Mouse (Mus musculus) spleen, embryonic (tissue): ENCODE data around the gene Ddx55.

Experiments used
- CTCF ChIA-PET: fragments of 350-600 bp; sonication (Branson Sonifier 250); formaldehyde crosslinking; loops from one replicate; lab custom pipeline; 2022; lab: Charles Lee

Gene Ddx55

DNA sequence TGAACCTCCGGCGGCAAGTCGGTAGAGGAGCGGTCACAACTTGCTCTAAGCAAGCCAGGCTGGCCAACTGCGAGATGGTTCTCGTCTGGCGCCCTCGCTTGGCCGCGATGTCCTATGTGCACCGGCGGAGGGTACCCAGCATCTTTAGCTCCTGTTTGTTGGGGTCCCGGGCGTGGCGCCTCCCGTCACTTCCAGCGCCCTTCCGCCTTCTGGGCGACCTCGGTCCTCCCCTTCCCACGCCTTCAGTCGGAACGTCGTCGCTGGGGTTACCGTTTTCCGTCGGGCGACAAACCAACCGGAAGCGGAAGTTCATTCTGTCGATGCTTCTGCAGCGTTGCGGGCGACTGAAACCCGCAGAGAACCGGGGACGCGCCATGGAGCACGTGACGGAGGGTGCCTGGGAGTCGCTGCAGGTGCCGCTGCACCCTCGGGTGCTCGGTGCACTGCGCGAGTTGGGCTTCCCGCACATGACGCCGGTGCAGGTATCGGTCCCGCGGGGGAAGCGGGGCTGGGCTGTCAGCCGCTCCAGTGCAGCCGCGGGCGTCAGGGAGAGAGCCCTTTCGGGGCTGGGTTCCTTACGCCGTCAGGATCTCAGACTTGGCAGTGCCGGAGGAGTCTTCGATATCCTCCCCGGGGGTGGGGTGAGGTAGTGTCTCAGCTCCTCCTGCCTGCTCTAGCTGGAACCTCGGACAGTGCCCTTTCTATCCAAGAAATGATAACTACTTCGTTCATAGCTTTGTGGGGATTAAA is at the start of gene Ddx55:
TSS of gene Ddx55 (plus strand) at position 307 of the 750 bp plus-strand sequence.
- CTCF ChIA-PET: interaction anchor here (0.6 to 0.8 kb wide), 6 partner anchors 13 to 510 kb away, joined by 3 to 7 read pairs (median 4); no protein-coding TSS in a partner anchor

DNA sequence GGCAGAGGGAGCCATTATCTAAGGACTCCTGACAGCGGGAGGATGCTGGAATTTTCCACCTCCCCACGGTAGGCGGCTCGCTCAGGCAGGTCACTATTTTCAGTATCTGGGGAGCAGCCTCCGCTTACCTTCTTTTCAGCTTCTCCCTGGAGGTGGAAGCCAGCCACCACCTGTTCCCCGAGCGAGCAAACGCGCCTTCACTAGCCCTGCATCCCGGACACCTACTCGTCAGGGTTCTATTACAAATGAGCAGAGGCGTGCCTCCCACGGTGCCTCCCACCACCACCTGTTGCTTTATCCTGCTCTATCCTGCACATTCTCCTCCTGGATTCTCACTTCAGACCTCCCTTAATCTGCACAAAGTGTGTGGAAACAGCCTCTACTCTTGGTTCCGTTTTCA is 48.9 kb upstream of the Ddx55 start:
- CTCF ChIA-PET: no interaction called here

DNA sequence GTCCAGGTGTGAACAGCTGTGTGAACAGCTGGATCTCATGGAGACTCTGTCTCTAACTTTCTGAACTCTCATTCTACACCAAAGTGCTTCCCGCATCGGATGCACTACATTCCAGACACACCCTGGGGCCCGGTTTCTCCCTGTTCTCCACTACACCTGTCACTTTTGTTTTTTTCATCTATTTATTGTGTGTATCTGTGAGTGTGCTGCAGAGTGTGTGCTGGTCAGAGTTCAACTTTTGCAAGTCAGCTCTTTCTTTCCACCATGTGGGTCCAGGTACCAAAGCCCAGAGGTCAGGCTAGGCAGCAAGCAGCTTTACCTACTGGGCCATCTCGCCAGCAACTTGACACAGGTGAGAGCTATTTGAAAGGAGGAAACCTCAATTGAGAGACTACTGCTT is 47.4 kb upstream of the Ddx55 start:
- CTCF ChIA-PET: no interaction called here

DNA sequence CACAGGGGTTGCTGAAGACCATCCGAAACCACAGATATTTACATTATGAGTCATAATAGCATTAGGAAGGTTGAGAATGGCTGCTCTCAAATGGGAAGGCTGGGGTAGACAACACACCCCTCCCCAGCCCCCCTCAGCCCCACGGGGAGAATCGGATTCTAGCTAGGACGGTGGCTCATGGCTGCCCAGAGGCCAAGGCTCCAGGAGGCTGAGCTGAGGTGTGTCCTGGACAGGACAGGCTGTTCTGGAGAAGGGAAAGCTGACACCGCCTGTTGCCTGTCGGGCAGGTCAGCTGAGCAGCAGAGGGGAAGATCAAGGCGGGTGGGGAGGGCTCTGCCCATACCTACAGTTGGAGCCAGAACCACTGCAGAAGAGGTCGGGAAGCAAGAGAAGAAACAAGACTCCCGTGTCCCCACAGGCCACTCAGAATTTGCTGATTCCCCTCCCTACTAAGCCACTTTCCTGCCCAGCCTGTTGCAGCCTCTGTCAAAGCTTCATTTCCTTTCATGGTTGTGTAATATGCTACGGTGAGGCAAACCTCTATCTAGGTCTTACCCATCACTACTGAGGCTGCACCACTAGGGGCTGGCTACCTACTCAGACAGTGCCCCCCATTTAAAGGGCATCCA is 45.8 kb upstream of the Ddx55 start:
- CTCF ChIA-PET: no interaction called here

DNA sequence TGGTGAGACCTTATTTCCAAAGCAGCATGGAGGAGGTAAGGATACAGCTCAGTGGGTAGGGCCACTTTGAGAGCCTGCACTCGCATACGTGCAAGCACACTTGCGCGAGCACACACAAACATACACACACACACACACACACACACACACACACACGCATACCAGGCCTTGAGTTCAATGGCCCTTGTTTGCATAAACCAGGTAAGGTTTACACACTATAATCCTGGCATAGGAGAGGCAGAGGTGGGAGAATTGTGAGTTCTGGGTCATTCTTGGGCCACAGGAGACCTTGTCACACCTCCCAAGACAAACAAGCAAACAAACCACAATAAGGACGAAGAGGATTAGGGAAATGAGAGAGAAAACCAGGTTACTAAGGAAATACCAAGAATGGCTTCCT is 43.5 kb upstream of the Ddx55 start:
- CTCF ChIA-PET: no interaction called here

DNA sequence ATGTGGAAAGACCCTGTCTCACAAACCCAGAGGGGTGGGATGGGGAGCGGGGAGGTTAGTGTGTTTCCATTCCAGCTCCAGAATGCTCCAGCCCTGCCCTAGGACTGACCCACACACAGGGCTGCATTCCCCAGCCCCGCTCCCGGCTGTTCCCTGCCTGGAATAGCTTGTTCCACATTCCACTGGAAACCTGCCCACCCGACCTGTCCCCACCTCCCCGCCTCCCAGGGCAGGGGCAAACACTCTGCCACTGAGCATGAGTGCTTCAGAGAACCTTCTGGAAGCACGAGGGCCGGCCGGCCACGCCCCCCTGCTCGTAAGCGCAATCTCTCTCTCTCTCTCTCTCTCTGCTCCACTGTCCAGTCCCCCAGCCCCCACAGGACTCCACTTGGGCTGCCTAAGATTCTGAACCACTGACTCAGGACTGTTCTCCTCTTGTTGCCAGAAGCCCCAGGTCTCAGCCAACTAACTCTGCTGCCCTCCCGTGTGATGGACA is 42.9 kb upstream of the Ddx55 start:
- CTCF ChIA-PET: no interaction called here

DNA sequence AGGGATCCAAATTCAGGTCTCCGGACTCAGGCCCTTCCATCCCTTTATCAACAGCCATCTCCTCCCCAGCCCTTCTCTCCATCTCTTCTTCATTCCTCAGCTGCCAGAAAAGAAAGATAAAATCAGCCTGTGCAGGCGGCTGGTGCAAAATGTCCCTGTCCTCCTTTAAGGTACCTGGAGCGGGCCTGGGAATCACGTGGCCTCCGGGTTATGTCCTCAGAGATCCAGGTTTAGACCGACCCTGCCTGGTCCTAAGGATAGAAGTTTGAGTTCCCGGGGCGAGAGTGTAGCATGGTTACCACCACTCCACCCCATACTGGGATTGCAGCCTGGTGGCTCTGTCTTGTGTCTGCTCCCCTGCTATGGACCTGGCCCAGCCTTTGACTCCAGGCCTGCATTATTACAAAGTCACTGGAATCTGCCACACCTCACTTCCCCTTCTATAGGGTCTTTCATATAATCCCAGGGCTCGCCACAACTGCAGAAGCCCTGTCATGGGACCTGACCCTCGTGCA is 42.1 kb upstream of the Ddx55 start:
- CTCF ChIA-PET: interaction anchor here (0.5 to 0.6 kb wide), 3 partner anchors 11 to 134 kb away, joined by 4 to 9 read pairs (median 6); no protein-coding TSS in a partner anchor

DNA sequence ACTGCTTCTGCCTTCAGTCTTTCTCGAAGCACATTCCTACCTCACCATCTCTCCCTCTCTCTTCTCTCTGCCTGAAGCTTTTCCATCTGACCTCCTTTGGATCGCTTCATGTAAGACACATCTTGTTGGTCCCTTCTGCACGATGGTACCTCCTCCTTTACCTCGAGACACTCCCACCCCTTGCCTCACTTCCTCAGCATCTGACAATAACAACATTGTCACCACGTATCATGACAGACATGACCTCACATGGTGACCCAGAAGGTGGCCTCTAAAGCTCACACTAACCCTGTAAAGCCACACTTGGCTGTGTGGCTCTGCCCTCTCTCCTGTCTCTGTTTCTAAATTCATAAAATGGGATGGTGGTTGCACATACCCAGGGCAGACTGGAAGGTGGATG is 36.9 kb upstream of the Ddx55 start:
- CTCF ChIA-PET: interaction anchor here (0.9 kb wide), 1 partner anchor 89 kb away, joined by 3 read pairs; no protein-coding TSS in a partner anchor

DNA sequence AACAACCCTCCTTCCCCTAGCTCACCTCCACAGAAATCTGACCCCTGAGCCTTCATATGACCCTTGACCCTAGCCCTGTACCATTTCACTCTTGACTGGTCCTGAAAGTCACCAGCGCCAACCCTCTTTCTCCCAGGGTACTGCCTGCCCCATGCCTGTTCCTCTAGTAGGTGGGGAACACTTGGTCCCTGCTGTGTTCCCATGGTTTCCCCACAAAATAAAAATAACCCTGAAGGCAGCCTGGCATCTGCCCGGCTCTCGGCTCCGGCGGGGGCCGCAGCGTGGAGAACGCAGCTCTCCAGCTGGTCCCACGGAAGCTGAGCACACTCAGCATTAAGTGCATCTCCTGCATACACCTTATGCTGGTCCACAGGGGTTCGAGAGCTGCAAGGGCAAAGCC is 34.0 kb upstream of the Ddx55 start:
- CTCF ChIA-PET: no interaction called here

DNA sequence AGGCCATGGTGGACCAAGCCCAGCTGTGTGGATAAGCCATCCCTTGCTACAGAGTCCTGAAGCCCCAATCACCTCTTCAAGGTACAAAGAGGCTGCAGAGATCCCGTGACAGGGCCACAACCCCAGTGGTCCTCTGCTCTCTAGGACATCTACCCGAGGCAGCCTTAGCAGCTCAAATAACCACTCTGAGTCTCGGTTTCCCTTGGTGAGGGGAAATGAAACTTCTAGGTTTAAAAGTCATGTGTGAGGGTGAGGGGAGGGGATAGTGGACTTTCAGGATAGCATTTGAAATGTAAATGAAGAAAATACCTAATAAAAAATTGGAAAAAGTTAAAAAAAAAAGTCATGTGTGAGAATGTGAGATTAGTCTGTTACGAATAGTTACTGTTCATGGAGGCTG is 31.1 kb upstream of the Ddx55 start:
- CTCF ChIA-PET: interaction anchor here (0.7 kb wide), 1 partner anchor 11 kb away, joined by 3 read pairs; no protein-coding TSS in a partner anchor

DNA sequence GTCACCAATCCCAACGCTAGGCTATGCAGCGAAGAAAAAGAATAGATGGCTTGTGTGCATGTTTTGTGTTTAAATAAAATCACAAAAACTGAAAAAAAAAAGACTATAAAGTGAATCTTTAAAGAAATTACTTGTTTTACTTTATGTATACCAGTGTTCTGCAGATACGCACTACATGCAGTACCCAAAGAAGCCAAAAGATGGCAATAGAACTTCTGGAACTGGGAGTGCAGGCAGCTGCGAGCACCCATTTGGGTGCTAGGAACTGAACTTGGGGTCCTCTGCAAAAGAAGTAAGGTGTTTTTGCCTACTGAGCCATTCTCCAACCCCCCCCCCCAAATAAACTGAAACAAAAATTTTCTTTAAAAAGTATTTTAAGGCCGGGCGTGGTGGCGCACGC is 29.6 kb upstream of the Ddx55 start:
- CTCF ChIA-PET: interaction anchor here (0.5 kb wide), 1 partner anchor 126 kb away, joined by 7 read pairs; no protein-coding TSS in a partner anchor

DNA sequence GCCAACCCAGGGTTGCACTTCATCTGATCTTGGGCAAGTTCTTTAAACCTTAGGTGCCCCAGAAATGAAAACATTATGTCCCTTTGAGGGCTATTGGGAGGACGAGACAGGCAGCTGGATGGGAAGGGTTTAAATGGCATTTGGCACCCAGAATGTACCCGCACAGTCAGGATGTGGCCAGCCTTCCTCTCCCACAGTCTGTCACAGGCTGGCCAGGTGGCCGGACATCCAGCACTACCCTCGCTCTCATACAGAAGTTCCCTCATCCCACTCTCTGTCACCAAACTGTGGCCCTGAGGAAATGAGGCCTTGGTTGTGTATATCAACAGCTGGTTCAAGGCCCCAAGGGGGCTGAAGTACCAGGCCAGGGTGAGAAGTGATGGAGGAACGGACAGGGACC is 27.7 kb upstream of the Ddx55 start:
- CTCF ChIA-PET: interaction anchor here (0.7 kb wide), 1 partner anchor 76 kb away, joined by 5 read pairs; no protein-coding TSS in a partner anchor

DNA sequence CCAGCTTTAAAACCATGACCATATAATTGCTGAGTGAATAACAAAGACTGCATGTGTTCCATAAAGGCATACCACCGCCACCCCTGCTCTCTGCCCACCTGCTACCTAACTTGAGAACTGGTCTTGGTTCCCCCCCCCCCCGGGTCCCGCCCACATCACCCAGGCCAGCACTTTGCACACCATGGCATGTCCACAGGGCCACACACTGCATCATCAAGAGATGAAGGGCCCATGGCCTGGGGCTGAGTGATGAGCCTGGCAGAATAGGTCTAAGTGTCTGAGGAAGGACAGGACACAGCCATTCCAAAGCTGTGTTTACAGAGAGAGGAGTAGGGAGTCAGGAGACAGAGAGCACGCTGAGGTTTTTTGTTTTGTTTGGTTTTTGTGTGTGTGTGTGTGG is 24.3 kb upstream of the Ddx55 start:
- CTCF ChIA-PET: interaction anchor here (0.7 kb wide), 1 partner anchor 17 kb away, joined by 9 read pairs; no protein-coding TSS in a partner anchor

DNA sequence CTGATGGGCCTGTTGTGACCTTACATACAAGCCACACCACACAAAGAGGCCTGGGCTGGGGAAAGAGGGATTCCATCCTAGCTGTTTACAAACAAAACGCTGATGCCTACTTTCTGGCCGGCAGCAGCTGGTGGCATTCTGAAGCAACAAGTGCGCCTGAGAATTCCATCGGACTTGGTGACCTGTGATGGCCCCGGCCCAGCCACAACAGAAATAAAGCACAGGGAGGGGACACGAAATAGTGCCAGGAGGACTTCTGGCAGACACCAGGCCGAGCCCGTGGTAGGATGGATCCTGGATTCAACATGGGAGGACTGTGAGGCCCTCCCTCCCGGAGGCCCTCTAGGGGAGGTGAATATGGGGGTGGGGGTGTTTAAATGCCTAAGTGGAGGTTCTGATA is 23.9 kb upstream of the Ddx55 start:
- CTCF ChIA-PET: interaction anchor here (0.7 kb wide), 1 partner anchor 18 kb away, joined by 9 read pairs; no protein-coding TSS in a partner anchor

DNA sequence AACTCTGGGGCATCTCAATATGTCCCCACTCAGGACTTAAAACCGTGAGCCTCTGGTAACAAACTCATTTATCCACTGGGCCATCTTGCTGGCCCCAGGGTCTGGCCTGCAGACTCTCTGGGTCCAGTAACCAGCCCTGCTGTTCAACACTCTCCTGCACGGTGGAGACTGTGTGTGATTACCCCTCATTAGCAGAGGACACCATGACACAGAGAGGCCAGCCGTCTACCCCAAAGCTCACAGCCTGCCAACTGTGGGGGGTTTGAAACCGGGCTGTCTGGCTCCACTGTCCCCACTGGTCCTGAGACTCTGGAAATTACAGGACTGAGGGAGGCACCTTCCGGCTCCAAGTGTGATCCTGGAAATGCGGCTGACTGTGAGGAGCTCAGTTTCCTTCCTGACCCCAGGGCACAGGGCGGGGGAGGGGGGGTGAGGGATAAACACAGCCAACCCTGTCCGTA is 23.4 kb upstream of the Ddx55 start:
- CTCF ChIA-PET: interaction anchor here (0.6 kb wide), 1 partner anchor 19 kb away, joined by 4 read pairs; no protein-coding TSS in a partner anchor

DNA sequence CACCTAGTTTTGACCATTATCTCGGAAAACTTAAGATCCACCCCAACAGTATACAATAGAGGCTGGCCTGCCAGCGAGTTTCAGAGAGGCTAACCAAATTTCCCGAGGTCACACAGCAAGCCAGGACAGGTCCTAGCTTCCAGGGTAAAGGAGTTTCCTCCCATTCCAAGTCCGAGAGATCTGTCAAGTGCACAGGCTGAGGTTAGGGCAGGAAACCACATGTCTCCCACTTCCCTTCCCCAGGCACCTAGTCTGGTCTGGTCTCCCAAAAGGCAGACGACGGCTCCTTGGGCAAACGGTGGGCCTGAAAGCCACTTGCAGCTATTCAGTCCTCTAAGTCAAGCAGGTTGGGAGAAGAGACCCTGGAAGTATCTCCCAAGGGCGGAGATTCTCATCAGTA is 23.0 kb upstream of the Ddx55 start:
- CTCF ChIA-PET: interaction anchor here (0.6 kb wide), 1 partner anchor 18 kb away, joined by 4 read pairs; no protein-coding TSS in a partner anchor

DNA sequence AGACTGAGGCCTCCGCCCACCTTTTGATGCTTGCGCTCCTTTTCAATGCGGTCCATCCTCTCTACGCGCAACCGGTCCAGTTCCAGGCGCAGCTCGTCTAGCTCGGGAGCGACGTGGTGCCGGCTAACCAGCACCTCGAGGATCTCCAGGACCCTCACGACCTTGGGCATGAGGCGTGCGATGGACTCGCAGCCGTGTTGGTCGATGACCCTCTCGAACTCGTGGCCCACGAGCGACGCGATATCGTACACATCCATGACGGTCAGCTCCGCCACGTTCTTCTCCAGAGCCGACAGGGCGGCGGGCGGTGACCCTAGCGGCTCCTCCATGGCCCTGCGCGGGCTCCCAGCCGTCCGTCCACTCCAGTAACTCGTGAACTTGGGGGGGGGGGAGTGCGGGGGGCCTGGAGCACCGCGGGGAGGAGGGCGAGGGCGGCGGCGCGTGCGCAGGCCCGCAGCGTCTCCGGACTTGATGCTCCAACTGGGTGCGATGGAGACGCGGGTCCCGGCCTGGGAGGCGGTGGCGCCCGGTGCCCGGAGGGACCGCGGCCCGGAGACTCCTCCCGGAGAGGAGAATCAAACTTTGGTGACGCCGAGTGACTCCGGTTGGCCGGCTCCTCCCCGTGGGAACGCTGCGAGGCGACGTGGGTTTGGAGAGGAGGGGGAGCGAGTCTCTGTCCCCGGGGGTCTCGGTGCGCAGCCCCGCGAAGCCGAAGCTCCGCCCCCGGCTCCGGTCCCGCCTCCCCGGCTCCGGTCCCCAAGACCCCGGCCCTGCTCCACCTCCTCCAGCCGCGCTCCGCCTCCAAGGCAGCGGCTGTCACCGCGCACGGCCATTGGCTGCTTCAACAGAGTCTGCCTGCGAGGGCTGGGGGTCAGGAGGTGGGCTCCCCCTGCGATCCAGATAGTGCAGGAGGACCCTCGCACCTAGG is 21.7 kb upstream of the Ddx55 start, which contains the start of gene Rilpl1:
TSS of gene Rilpl1 (minus strand) at position 737 of the 928 bp plus-strand sequence.
- CTCF ChIA-PET: interaction anchor here (0.6 kb wide), 1 partner anchor 29 kb away, joined by 3 read pairs; no protein-coding TSS in a partner anchor

DNA sequence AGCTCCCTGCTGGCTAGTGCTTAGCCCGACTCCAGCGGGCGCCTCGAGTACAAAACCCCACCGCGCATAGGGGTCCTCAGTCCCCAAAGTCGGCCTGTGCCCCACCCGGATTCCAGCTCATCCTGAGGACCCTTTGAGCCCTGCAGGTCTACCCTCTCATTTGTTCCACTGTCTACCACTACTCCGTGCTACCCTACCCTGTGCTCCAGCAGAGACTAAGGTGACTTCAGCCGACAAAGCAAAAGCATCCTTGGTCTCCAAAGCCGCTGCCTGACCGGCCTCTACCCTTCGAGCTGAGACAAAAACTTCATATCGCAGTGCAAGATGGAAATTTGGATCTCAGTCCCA is 21.1 kb upstream of the Ddx55 start:
- CTCF ChIA-PET: no interaction called here

DNA sequence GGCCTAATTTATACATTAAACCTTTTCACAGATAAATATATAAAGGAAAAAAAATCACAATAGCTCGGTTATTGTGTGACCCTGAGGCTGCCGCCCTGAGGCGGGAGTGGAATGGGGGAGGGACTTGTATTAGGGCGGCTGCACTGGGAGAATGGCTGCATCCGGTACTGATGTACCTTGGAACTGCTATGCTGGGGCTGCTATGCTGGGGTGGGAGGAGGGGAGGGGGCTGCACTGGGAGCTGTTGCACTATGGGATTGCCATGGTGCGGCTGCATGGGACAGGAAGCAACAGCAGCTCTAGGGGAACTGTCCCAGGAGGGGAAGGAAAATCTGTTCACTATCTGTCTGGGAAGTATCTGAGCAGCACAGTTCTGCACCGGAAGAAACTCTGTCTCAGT is 20.2 kb upstream of the Ddx55 start:
- CTCF ChIA-PET: interaction anchor here (0.6 kb wide), 1 partner anchor 12 kb away, joined by 6 read pairs; no protein-coding TSS in a partner anchor

DNA sequence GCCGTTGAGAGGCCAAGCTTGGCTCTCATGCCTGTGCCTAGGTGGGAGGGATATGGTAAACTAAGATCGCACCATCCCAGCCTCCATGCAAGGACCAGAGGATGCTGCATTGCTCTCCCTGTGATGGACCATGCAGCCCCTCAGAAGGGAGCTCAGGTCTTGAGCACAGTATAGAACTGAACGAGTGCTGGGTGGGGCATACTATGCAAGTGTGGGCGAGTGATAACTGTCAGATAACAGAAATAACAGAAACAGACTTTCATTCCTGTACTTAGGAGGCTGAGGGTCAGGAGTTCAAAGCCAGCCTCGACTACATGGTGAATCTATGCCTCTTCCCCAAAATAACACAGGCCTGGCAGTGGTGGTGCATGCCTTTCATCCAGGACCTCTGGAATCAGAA is 17.6 kb upstream of the Ddx55 start:
- CTCF ChIA-PET: no interaction called here

DNA sequence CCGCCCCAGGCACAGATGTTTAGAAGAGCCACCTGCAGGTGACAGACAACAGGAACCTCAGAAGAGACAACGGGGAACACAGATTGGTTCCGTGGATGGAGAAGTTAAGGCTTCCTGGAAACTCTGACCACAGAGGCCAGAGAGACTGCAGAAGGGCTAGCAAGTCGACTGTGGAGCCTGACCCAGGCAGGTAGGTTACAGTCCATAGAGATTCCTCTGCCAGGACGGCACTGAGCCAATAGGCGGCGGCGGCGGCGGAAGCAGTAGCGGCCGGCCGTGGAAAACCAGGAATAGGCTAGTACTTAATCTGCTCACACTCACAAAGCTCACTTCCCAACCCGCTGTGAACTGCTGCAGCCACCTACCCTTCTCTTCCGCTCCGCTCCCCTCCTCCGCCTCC is 15.9 kb upstream of the Ddx55 start:
- CTCF ChIA-PET: interaction anchor here (0.6 to 0.9 kb wide), 2 partner anchors 112 to 875 kb away, joined by 4 to 5 read pairs; no protein-coding TSS in a partner anchor
